Mouse (Mus musculus) heart, adult 2 months (tissue): Measurements from ENCODE around the gene Dglucy. TPM values are rescaled to one million over a fixed set of nuclear protein-coding genes. Genes with fewer than 3 reads are reported as not detected.

ENCODE experiments used
- DNase-seq, 2 experiments: peaks; one replicate each; pipeline ENCODE4 v3.0.0; 2021
- H3K27ac ChIP-seq: fragments of 200-600 bp; 2 replicates; pipeline ENCODE4 v1.8.1; 2022
- H3K27me3 ChIP-seq: fragments of 200-500 bp; 2 replicates; pipeline ENCODE4 v1.6.1; 2012; ENCODE audit warnings: mild to moderate bottlenecking, low read length, inconsistent platforms, mixed read lengths; ENCODE audit not compliant: control insufficient read depth, insufficient read depth
- H3K36me3 ChIP-seq: fragments of 200-500 bp; 2 replicates; pipeline ENCODE4 v1.6.1; 2012; ENCODE audit warnings: low read length, inconsistent platforms; ENCODE audit not compliant: control insufficient read depth, insufficient read depth
- H3K4me1 ChIP-seq: fragments of 200-500 bp; 2 replicates; pipeline ENCODE4 v1.6.1; 2011; ENCODE audit warnings: low read length; ENCODE audit not compliant: control insufficient read depth, insufficient read depth
- H3K4me3 ChIP-seq: fragments of 200-600 bp; 2 replicates; pipeline ENCODE4 v1.8.1; 2022
- H3K79me2 ChIP-seq: fragments of 200-500 bp; replicated peaks from 2 replicates; pipeline ENCODE4 v1.6.1; 2012; ENCODE audit warnings: mild to moderate bottlenecking, inconsistent platforms, low read length, moderate library complexity, mixed read lengths; ENCODE audit not compliant: control insufficient read depth, insufficient read depth
- H3K9ac ChIP-seq: fragments of 200-500 bp; 2 replicates; pipeline ENCODE4 v1.6.1; 2012; ENCODE audit warnings: low read depth, mild to moderate bottlenecking, control low read depth, inconsistent platforms, low read length, mixed read lengths
- CTCF ChIP-seq: fragments of 200-600 bp; IDR thresholded peaks from 2 replicates; pipeline ENCODE4 v1.8.1; 2022; ENCODE audit warnings: antibody characterized with exemption, mild to moderate bottlenecking, moderate library complexity
- EP300 ChIP-seq: fragments of 200-500 bp; IDR thresholded peaks from 2 replicates; pipeline ENCODE4 v1.6.1; 2011; ENCODE audit warnings: low read depth, low read length, control low read depth; ENCODE audit not compliant: insufficient read depth
- POLR2A ChIP-seq: fragments of 200-500 bp; IDR thresholded peaks from 2 replicates; pipeline ENCODE4 v1.6.1; 2011; ENCODE audit warnings: mild to moderate bottlenecking, low read depth, low read length, control low read depth; ENCODE audit not compliant: insufficient read depth
- WGBS: fragments of 180-500 bp; shearing (Covaris S2); methylation state at CpG from one replicate; pipeline ENCODE4 v1.1.7; 2018; 5-methylcytosine and 5-hydroxymethylcytosine counted together
- intact Hi-C: fragments of 180-260 bp; cut with DNase I; formaldehyde crosslinking; loops from one replicate; pipeline ENCODE4 v1.15.1; 2025
- polyA plus RNA-seq: library from polyadenylated mRNA; depleted of rRNA; stranded (reverse); fragments of >200 nt; gene quantifications from 2 replicates; pipeline ENCODE4 v1.2.3, GENCODE M21; 2012
- total RNA-seq, 2 experiments: library from RNA; stranded (reverse); gene quantifications; 2 replicates each; pipeline ENCODE4 v1.2.3; 2021

Dglucy gene
- total and polyA plus RNA-seq, 3 experiments, result 36.8 to 64.0 (median 60.9) TPM

- Histone ChIP-seq H3K4me3 (no peak overlapping the region), H3K36me3 (no peaks in the 10 kb centered on the region), H3K79me2 (no peaks in the 10 kb centered on the region), H3K9ac (no peak overlapping the region), H3K27me3 (no peaks in the 10 kb centered on the region), H3K4me1 (no peaks in the 10 kb centered on the region), H3K27ac (no peak overlapping the region)
- 63% methylated on average over 2 of the region's 2 CpGs for WGBS
- DNase-seq, result no peak
- intact Hi-C loops, result no loop called here
- TF ChIP-seq EP300, result no peak
- TF ChIP-seq POLR2A, result no peak
- no peak for TF ChIP-seq CTCF
These were observed 36.4 kb upstream of the Dglucy start for GRCm38 (mm10) chr12:100742468-100742867.

- H3K4me3 ChIP-seq, result no peak overlapping the region
- TF ChIP-seq EP300 (no peak), CTCF (no peak), POLR2A (no peak)
- no peak overlapping the region for H3K27ac ChIP-seq
- intact Hi-C loops, result no loop called here
- WGBS, result 43% methylated on average over 1 of the region's 1 CpGs
- H3K79me2 ChIP-seq, result no peaks in the 10 kb centered on the region
- H3K4me1 ChIP-seq, result no peaks in the 10 kb centered on the region
- no peak for DNase-seq
- no peak overlapping the region for H3K9ac ChIP-seq
- H3K27me3 ChIP-seq, result no peaks in the 10 kb centered on the region
- H3K36me3 ChIP-seq, result no peaks in the 10 kb centered on the region
These were observed 25.9 kb upstream of the Dglucy start for GRCm38 (mm10) chr12:100752977-100753376.

- TF ChIP-seq POLR2A, result no peak
- no peaks in the 10 kb centered on the region for H3K79me2 ChIP-seq
- no peaks in the 10 kb centered on the region for H3K36me3 ChIP-seq
- H3K27ac ChIP-seq, result no peak overlapping the region
- no peak for DNase-seq
- intact Hi-C loops, result no loop called here
- H3K27me3 ChIP-seq, result no peaks in the 10 kb centered on the region
- no peaks in the 10 kb centered on the region for H3K4me1 ChIP-seq
- no peak overlapping the region for H3K9ac ChIP-seq
- WGBS, result 63% methylated on average over 1 of the region's 1 CpGs
- H3K4me3 ChIP-seq, result no peak overlapping the region
These were observed 25.1 kb upstream of the Dglucy start for GRCm38 (mm10) chr12:100753716-100754115.

- no peaks in the 10 kb centered on the region for H3K79me2 ChIP-seq
- no peak overlapping the region for H3K9ac ChIP-seq
- no peaks in the 10 kb centered on the region for H3K36me3 ChIP-seq
- H3K4me3 ChIP-seq, result no peak overlapping the region
- no peak for TF ChIP-seq EP300
- TF ChIP-seq POLR2A, result no peak
- TF ChIP-seq CTCF, result no peak
- H3K27me3 ChIP-seq, result no peaks in the 10 kb centered on the region
- 78% methylated on average over 4 of the region's 4 CpGs for WGBS
- H3K27ac ChIP-seq, result no peak overlapping the region
- intact Hi-C loops, result no loop called here
- H3K4me1 ChIP-seq, result no peaks in the 10 kb centered on the region
- no peak for DNase-seq
These were observed 21.4 kb upstream of the Dglucy start for GRCm38 (mm10) chr12:100757427-100757826.

GRCm38 (mm10) chr12:100762663-100763425, 16.0 kb upstream of the Dglucy start:
- intact Hi-C loops, result no loop called here
- H3K79me2 ChIP-seq, result no peaks in the 10 kb centered on the region
- no peak overlapping the region for H3K4me3 ChIP-seq
- H3K9ac ChIP-seq, result no peak overlapping the region
- H3K36me3 ChIP-seq, result no peaks in the 10 kb centered on the region
- TF ChIP-seq POLR2A (no peak), CTCF (no peak), EP300 (no peak)
- no peaks in the 10 kb centered on the region for H3K27me3 ChIP-seq
- WGBS, result 56% methylated on average over 11 of the region's 11 CpGs
- H3K4me1 ChIP-seq, result no peaks in the 10 kb centered on the region
- no peak overlapping the region for H3K27ac ChIP-seq
- DNase-seq, result no peak

- no peak overlapping the region for H3K27ac ChIP-seq
- H3K36me3 ChIP-seq, result no peaks in the 10 kb centered on the region
- intact Hi-C loops, result no loop called here
- no peak overlapping the region for H3K4me3 ChIP-seq
- 45% methylated on average over 13 of the region's 13 CpGs for WGBS
- no peaks in the 10 kb centered on the region for H3K27me3 ChIP-seq
- no peak for DNase-seq
- TF ChIP-seq CTCF (no peak), EP300 (no peak), POLR2A (no peak)
- no peaks in the 10 kb centered on the region for H3K79me2 ChIP-seq
- H3K9ac ChIP-seq, result no peak overlapping the region
- H3K4me1 ChIP-seq, result no peaks in the 10 kb centered on the region
These were observed 14.4 kb upstream of the Dglucy start for GRCm38 (mm10) chr12:100764329-100765018.
